Mouse (Mus musculus) heart, adult 9 months (tissue): ENCODE results near the gene Tmco4.

Experiments
- DNase-seq, 2 experiments: peaks; one replicate each; pipeline ENCODE4 v3.0.0; 2022; ENCODE audit warnings: low spot score in 2 of 2

The Tmco4 gene

DNA sequence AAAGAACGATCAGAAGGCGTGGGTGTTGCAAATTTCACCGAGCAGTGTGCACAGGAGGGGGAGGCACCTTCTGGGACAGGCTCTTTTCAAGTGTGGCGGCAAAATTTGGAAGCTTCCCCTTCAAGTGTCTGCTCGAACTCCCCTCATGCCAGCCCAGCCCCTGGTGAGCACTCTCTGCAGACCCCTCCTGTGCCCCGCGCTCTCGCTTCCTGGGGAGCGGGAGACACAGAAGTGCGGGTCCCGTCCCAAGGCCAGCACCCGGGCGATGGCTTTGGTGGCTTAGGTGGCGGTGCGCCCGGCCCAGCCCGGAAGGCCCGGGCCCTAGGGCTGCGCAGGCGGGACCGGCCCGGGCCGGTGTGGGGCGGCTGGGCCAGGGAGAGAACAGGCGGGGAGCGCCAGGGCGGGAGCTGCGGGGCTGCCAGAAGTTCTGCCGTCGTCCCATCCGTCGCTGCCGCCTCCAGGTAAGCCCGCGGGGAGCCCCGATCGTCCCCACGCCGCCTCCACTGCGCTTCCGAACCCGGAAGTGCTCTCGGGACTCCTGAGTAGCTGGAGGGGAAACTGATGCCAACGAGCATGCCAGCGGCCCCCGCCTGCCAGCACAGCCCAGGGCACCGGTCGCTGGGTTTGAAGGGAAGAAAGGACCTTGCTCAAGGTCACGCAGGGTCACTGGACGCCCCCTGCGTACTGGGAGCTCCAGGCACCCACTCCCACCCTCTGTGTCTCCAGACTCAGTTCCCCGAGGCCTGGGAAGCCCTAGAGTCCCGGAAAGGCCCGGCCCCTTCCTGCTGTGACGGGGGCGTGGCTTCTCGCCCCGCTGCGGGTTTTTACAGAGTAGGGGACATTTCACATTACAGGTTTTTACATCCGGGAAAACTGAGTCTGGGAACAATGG lies at the start of gene Tmco4:
Gene Tmco4, plus strand, starts transcription at position 62 of the 892 bp plus-strand sequence.
- peak; percentile 85 to 88 for DNase-seq

- DNase-seq, result no peak
Observed at GRCm38 (mm10) chr4:138925561-138925960, 47.1 kb upstream of the Tmco4 start.

DNA sequence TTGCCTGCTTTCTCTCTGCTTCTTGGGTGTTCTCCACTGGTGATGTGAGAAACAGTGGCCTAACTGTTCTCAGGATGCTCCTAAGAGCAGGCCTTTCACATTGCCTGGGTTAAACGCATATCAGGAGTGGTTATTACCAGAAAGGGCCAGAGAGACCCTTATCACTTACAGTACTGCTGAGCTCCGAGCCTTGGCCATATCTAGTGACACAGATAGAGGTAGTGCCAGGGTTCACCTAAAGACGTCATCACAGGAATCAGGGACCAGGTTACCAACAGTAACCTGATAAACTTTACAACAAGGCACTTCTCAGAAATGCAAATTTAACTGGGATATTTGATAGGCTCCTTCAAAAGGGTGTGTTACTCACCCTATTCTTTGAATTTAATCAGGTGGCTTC lies 38.8 kb upstream of the Tmco4 start:
- no peak for DNase-seq

DNA sequence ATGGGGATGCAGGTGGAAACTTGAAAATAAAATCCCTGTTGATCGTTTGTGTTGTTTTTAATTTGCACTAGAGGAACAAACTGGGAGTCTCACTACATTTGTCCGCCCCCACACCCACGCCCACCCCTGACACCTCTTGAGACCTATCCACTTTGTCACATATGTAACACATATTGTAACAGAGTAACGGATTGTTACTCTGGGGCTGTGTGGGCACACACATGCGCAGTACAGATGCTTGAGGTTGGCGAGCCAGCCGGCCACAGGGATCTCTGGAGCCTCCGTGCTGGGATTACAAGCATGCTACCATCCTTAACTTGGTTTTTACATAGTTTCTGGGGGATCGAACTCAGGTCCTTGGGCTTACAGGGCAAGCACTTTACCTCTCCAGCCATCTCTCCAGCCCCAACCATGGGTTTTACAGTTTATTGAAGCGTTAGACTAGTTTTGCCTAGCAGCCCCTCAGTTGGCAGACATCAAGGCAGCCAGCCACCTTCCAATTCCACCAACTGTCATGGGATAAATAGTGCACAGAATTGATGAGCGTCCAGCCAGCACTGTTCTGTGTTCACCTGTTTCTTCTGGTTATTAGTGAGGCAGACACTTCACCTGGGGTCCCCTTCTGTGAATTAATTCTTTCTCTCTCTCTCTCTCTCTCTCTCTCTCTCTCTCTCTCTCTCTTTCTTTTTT lies 38.1 kb upstream of the Tmco4 start:
- no peak for DNase-seq

GRCm38 (mm10) chr4:138938495-138939269 lies 34.0 kb upstream of the Tmco4 start:
- no peak for DNase-seq

- DNase-seq, result no peak
Observed at GRCm38 (mm10) chr4:138939481-138939880, 33.2 kb upstream of the Tmco4 start.

DNA sequence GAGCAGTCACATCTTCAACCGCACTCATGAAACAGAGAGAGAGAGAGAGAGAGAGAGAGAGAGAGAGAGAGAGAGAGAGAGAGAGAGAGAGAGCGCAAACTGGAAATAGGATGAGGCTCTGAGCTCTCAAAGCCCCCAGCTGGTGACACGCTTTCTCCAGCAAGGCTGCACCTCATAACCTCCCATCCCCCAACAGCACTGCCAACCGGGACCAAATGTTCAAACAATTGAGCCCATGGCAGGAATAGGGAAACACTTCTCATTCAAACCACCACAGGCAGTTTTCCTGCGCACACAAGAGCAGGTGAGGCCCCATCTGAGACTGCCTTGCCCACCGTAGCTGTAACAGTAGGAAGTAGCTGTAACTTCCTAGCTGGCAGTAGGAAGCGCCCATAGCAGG lies 31.3 kb upstream of the Tmco4 start:
- DNase-seq, result no peak

GRCm38 (mm10) chr4:138941966-138942365 lies 30.7 kb upstream of the Tmco4 start:
- no peak for DNase-seq

DNA sequence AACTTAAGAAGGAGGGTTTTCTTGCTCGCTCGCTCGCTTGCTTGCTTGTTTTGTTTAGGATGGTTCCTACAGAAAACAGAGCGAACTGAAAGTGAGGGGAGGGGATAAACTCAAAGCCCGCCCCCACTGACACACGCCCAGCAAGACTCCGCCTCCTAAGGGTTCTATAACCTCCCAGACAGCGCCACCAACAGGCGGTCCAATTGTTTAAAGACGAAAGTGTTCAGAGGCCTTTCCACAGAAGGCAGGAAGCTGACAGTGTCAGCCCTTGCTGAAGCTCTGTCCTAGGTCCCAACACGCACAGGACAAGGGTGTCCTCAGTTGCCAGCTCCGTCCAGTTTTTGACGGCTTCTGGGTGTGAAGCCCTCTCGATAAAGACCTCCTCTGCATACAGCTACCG lies 29.0 kb upstream of the Tmco4 start:
- DNase-seq, result peak; percentile 70 to 78

DNA sequence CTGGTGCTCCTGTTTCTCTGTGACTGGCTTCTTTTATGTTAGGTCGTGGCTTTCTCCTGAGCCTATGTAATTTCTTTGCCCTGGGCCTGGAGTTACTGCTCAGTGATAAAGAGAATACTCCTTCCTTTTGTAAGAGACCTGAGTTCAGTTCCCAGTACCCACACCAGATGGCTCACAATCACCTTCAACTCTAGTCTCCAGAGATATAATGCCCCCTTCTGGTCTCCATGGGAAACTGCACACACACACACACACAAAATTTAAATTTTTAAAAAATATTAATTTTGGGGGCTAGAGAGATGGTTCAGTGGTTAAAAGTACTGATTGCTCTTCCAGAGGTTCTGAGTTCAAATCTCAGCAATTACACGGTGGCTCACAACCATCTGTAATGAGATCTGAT lies 24.4 kb upstream of the Tmco4 start:
- DNase-seq, result no peak

GRCm38 (mm10) chr4:138958612-138959011 lies 14.1 kb upstream of the Tmco4 start:
- no peak for DNase-seq

GRCm38 (mm10) chr4:138959120-138959519 lies 13.6 kb upstream of the Tmco4 start:
- no peak for DNase-seq

- no peak for DNase-seq
Observed at GRCm38 (mm10) chr4:138959926-138960325, 12.8 kb upstream of the Tmco4 start.

DNA sequence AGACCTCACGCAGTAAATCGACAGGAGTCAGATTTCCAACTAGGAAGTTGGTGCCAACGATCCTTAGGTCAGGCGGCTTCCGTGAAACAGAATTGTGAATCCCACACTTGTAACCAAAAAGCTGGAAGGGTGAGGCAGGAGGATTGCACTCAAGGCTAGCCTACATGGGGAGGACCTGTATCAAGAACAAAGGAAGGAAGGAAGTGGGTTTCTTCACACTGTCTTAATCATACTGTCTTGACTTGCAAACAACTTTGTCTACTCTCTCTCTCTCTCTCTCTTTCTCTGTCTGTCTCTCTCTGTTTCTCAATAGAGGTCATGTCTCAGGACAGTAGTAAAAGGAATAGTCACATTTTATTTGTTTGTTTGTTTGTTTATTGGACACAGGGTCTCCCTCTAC lies 10.0 kb upstream of the Tmco4 start:
- no peak for DNase-seq

DNA sequence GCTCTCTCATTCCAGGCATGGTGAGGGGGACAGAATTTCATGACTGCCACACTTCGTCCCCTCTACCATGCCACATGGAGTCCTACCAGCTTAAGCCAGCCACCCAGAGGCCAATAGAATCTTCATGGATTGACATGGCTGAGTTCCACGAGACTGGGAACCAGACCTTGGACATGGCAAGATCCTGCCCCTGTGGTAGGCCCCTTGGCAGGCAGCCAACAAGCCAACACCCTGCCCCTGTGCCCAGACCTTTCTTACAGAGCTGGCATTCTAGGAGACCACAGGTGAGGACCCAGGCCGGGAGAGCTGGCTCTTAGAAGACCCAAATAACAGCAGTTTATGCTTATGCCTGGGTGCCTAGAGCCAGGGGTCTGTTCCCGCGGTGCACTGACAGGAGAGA lies 6.8 kb upstream of the Tmco4 start:
- no peak for DNase-seq

DNA sequence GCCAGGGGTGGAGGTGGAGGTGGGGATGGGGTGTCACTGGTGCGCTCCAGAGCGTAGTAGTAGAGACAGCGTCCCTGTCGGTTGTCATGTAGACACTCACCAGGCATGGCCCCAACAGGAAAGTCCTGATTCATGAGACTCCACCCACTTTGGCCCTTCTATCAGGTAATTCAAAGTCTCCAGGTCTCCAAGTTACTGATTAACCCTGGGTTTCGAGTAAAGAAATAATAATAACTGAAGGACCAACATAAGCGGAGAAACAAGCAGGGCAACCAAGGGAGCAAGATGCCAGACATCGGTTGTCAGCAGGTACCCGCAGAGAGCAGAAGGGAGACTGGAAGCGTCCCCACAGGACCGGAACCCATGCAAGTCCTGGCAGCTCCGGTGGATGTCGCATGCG lies 5.8 kb upstream of the Tmco4 start, which contains the start of gene Rnf186:
Gene Rnf186, plus strand, starts transcription at position 247 of the 400 bp plus-strand sequence.
- DNase-seq, result no peak

- no peak for DNase-seq
Observed at GRCm38 (mm10) chr4:138967485-138967884, 5.2 kb upstream of the Tmco4 start.

- DNase-seq, result no peak
Observed at GRCm38 (mm10) chr4:138968772-138969556, 3.7 kb upstream of the Tmco4 start.

- no peak for DNase-seq
Observed at GRCm38 (mm10) chr4:138969736-138970135, 3.0 kb upstream of the Tmco4 start.

GRCm38 (mm10) chr4:138971371-138971770 lies 1.3 kb upstream of the Tmco4 start:
- DNase-seq, result no peak

DNA sequence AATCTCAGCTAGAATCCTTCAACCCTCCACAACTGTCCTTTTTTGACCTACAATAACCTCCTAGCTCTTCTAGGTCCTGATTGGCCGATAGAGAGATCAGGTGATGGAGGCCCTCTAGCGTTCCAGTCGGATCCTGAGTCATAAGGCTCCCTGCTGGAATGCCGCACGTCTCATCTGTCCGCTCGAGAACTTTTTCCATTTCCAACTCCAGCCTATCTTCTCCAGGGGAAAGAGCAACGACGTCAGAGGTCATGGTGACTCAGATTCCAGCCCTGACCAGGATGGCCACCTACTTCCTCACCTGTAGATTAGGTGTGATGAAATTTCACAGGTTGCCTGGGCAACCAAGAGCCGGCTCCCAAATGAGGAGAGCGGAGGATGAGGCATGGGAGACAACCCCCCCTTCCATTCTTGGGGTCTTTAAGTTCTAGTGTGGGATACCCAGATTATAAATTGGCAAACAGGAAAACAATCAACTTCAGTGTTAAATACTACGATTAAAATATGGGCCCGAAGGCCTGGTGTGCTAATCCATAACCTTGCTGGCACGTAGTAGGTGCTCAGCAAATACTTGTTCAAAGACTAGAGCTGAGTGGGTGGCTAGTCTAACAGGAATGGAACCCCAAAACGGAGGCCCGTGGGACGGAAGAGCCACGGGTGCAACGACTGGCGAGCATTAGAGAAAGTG lies 405 bp upstream of the Tmco4 start:
- peak; percentile 88 to 89 for DNase-seq
